9 mouse cellular contexts compared by ENCODE assay signal in genomic region chr2:4508959-4509615, GRCm38 (mm10).
A peak's percentile ranks its signal among the peaks of the same experiment; 100 is the strongest.
DNase-seq lines count a peak whose midpoint lies in the region; ATAC-seq lines count a peak whose summit lies in the region.
"Had no signal": no experiment of that assay in that cellular context is flagged by ENCODE, and none has a peak within 500 bp of the region (broad histone marks: within the 10 kb centered on the region; RNA-seq: fewer than 3 reads in every experiment).

No protein-coding gene starts in this region.

- no peaks in the 10 kb centered on the region for H3K9me3 ChIP-seq in embryonic facial prominence, embryonic 13.5 days
- no peaks in the 10 kb centered on the region for H3K9me3 ChIP-seq in embryonic facial prominence, embryonic 10.5 days
- H3K9me3 ChIP-seq in liver, embryonic 16.5 days (replicated peaks; ENCODE audit: control insufficient read depth, low read length), result no peaks in the 10 kb centered on the region
- H3K9me3 ChIP-seq in liver, embryonic 12.5 days (replicated peaks), result no peaks in the 10 kb centered on the region
- no peaks in the 10 kb centered on the region for H3K9me3 ChIP-seq in intestine, embryonic 16.5 days (ENCODE audit: control insufficient read depth, low read length)
- H3K9me3 ChIP-seq in neural tube, embryonic 15.5 days (replicated peaks), result no peaks in the 10 kb centered on the region

- H3K4me3 ChIP-seq in embryonic facial prominence, embryonic 13.5 days, result no peak overlapping the region
- H3K4me3 ChIP-seq in embryonic facial prominence, embryonic 10.5 days, result no peak overlapping the region
- H3K4me3 ChIP-seq in liver, embryonic 16.5 days (ENCODE audit: low read depth, low read length), result no peak overlapping the region
- no peak overlapping the region for H3K4me3 ChIP-seq in liver, embryonic 12.5 days
- no peak overlapping the region for H3K4me3 ChIP-seq in intestine, embryonic 16.5 days (ENCODE audit: low read length)
- no peak overlapping the region for H3K4me3 ChIP-seq in neural tube, embryonic 15.5 days (replicated peaks)

- no peak for ATAC-seq in embryonic facial prominence, embryonic 13.5 days (ENCODE audit: insufficient number of reproducible peaks, insufficient read depth, low FRiP score, low TSS enrichment, low read depth)
- ATAC-seq in liver, embryonic 16.5 days (ENCODE audit: low read depth), result no peak
- no peak for ATAC-seq in liver, embryonic 12.5 days
- peak; percentile 25 for ATAC-seq in intestine, embryonic 16.5 days
- ATAC-seq in neural tube, embryonic 15.5 days (ENCODE audit: low FRiP score), result no peak

- H3K27ac ChIP-seq in embryonic facial prominence, embryonic 13.5 days, result 0 out of 2 replicates have a peak overlapping the region, but pooled peaks have one; percentile 33
- no peak overlapping the region for H3K27ac ChIP-seq in embryonic facial prominence, embryonic 10.5 days (replicated peaks)
- peak overlapping the region; percentile 54; the same call in 1 of the 2 replicates for H3K27ac ChIP-seq in liver, embryonic 16.5 days (ENCODE audit: low read length)
- H3K27ac ChIP-seq in liver, embryonic 12.5 days, result no peak overlapping the region
- peak overlapping the region; percentile 82 for H3K27ac ChIP-seq in intestine, embryonic 16.5 days (ENCODE audit: low read length)
- peak overlapping the region; percentile 23; the same call in 1 of the 2 replicates for H3K27ac ChIP-seq in neural tube, embryonic 15.5 days (replicated peaks)
- H3K27ac ChIP-seq: macrophage had no signal

- H3K4me2 ChIP-seq in embryonic facial prominence, embryonic 13.5 days, result no peak overlapping the region
- H3K4me2 ChIP-seq in liver, embryonic 16.5 days (ENCODE audit: low read depth, low read length), result no peak overlapping the region
- H3K4me2 ChIP-seq in liver, embryonic 12.5 days, result no peak overlapping the region
- H3K4me2 ChIP-seq in intestine, embryonic 16.5 days (ENCODE audit: low read depth, low read length), result peak overlapping the region; percentile 22
- H3K4me2 ChIP-seq in neural tube, embryonic 15.5 days, result no peak overlapping the region

- H3K36me3 ChIP-seq in embryonic facial prominence, embryonic 13.5 days, result peaks cover 27% of the 10 kb centered on the region
- H3K36me3 ChIP-seq in embryonic facial prominence, embryonic 10.5 days (replicated peaks), result peaks cover 43% of the 10 kb centered on the region
- H3K36me3 ChIP-seq in liver, embryonic 16.5 days (ENCODE audit: control insufficient read depth, insufficient read depth), result no peaks in the 10 kb centered on the region
- H3K36me3 ChIP-seq in liver, embryonic 12.5 days, result no peaks in the 10 kb centered on the region
- no peaks in the 10 kb centered on the region for H3K36me3 ChIP-seq in intestine, embryonic 16.5 days (ENCODE audit: control insufficient read depth, insufficient read depth, low read length)
- H3K36me3 ChIP-seq in neural tube, embryonic 15.5 days, result no peaks in the 10 kb centered on the region

- WGBS in embryonic facial prominence, embryonic 13.5 days, result 79% methylated on average over 10 of the region's 10 CpGs
- WGBS in embryonic facial prominence, embryonic 10.5 days, result 88% methylated on average over 10 of the region's 10 CpGs
- 60% methylated on average over 10 of the region's 10 CpGs for WGBS in liver, embryonic 16.5 days (ENCODE audit: insufficient replicate concordance)
- WGBS in liver, embryonic 12.5 days (ENCODE audit: insufficient replicate concordance), result 61% methylated on average over 10 of the region's 10 CpGs
- WGBS in intestine, embryonic 16.5 days, result 44% methylated on average over 10 of the region's 10 CpGs
- WGBS in neural tube, embryonic 15.5 days, result 68% methylated on average over 10 of the region's 10 CpGs

- no peak overlapping the region for H3K9ac ChIP-seq in embryonic facial prominence, embryonic 13.5 days
- no peak overlapping the region for H3K9ac ChIP-seq in liver, embryonic 16.5 days (ENCODE audit: low read depth, low read length)
- H3K9ac ChIP-seq in liver, embryonic 12.5 days, result no peak overlapping the region
- H3K9ac ChIP-seq in intestine, embryonic 16.5 days (ENCODE audit: low read depth, low read length), result no peak overlapping the region
- no peak overlapping the region for H3K9ac ChIP-seq in neural tube, embryonic 15.5 days (replicated peaks)

- no peaks in the 10 kb centered on the region for H3K27me3 ChIP-seq in embryonic facial prominence, embryonic 13.5 days
- H3K27me3 ChIP-seq in embryonic facial prominence, embryonic 10.5 days (replicated peaks; ENCODE audit: low read depth, poor library complexity, severe bottlenecking), result no peaks in the 10 kb centered on the region
- H3K27me3 ChIP-seq in liver, embryonic 16.5 days (ENCODE audit: control insufficient read depth, insufficient read depth, low read depth, low read length), result no peaks in the 10 kb centered on the region
- peaks cover 9% of the 10 kb centered on the region; the same call in 1 of the 2 replicates for H3K27me3 ChIP-seq in liver, embryonic 12.5 days (replicated peaks)
- no peaks in the 10 kb centered on the region for H3K27me3 ChIP-seq in intestine, embryonic 16.5 days (replicated peaks; ENCODE audit: control insufficient read depth, insufficient read depth, low read length)
- no peaks in the 10 kb centered on the region for H3K27me3 ChIP-seq in neural tube, embryonic 15.5 days (replicated peaks)

- H3K4me1 ChIP-seq in embryonic facial prominence, embryonic 13.5 days, result peaks cover 28% of the 10 kb centered on the region
- H3K4me1 ChIP-seq in embryonic facial prominence, embryonic 10.5 days, result peaks cover 10% of the 10 kb centered on the region
- H3K4me1 ChIP-seq in liver, embryonic 16.5 days (ENCODE audit: control insufficient read depth, low read depth, low read length), result no peaks in the 10 kb centered on the region
- H3K4me1 ChIP-seq in liver, embryonic 12.5 days, result peaks cover 13% of the 10 kb centered on the region
- H3K4me1 ChIP-seq in intestine, embryonic 16.5 days (ENCODE audit: control insufficient read depth, insufficient read depth, low read length), result peaks cover 28% of the 10 kb centered on the region
- peaks cover 30% of the 10 kb centered on the region for H3K4me1 ChIP-seq in neural tube, embryonic 15.5 days

- no peak for DNase-seq in embryonic facial prominence, embryonic 10.5 days (ENCODE audit: low spot score)
- no peak for DNase-seq in layer of hippocampus, adult 9-11 months
- no peak for DNase-seq in B cell, adult 2 months

Comparison
In these comparisons a context has a peak if more than half of its experiments do, and no peak if none do; other contexts are left out.
1. H3K27ac ChIP-seq: peak in embryonic facial prominence, embryonic 13.5 days (single experiment), liver, embryonic 16.5 days (single experiment), intestine, embryonic 16.5 days (single experiment) and neural tube, embryonic 15.5 days (single experiment); none in embryonic facial prominence, embryonic 10.5 days (single experiment) and liver, embryonic 12.5 days (single experiment).